Mouse (Mus musculus) kidney, embryonic 14.5 days (tissue): ENCODE results near the gene 1110008P14Rik. TPM values are rescaled to one million over a fixed set of nuclear protein-coding genes. Genes with fewer than 3 reads are reported as not detected.

ENCODE experiments used
- ATAC-seq: fragments of 200-750 bp; cut with Nextera tagmentation; 2 replicates; pipeline ENCODE4 v1.8.0; 2017; ENCODE audit warnings: moderate number of reproducible peaks, mild to moderate bottlenecking, moderate TSS enrichment, moderate library complexity; ENCODE audit not compliant: low FRiP score, low TSS enrichment
- H3K27ac ChIP-seq: fragments of 300-500 bp; sonication (generic); 2 replicates; pipeline ENCODE4 v1.5.1; 2014; ENCODE audit warnings: low read depth, mild to moderate bottlenecking, low read length, moderate library complexity, mixed read lengths
- H3K27me3 ChIP-seq: fragments of 300-500 bp; sonication (generic); 2 replicates; pipeline ENCODE4 v1.6.1; 2014; ENCODE audit warnings: mild to moderate bottlenecking, low read length; ENCODE audit not compliant: control insufficient read depth, insufficient read depth
- H3K36me3 ChIP-seq: fragments of 300-500 bp; sonication (generic); 2 replicates; pipeline ENCODE4 v1.6.1; 2014; ENCODE audit warnings: low read length, mixed read lengths; ENCODE audit not compliant: control insufficient read depth, insufficient read depth
- H3K4me1 ChIP-seq: fragments of 300-500 bp; sonication (generic); 2 replicates; pipeline ENCODE4 v1.6.1; 2014; ENCODE audit warnings: low read length, mixed read lengths; ENCODE audit not compliant: control insufficient read depth, insufficient read depth
- H3K4me2 ChIP-seq: fragments of 300-500 bp; sonication (generic); replicated peaks from 2 replicates; pipeline ENCODE4 v1.6.1; 2014; ENCODE audit warnings: low read depth, mild to moderate bottlenecking, low read length
- H3K4me3 ChIP-seq: fragments of 300-500 bp; sonication (generic); 2 replicates; pipeline ENCODE4 v1.5.1; 2014; ENCODE audit warnings: mild to moderate bottlenecking, low read length
- H3K9ac ChIP-seq: fragments of 300-500 bp; sonication (generic); 2 replicates; pipeline ENCODE4 v1.6.1; 2014; ENCODE audit warnings: low read depth, mild to moderate bottlenecking, low read length, moderate library complexity
- H3K9me3 ChIP-seq: fragments of 300-500 bp; sonication (generic); 2 replicates; pipeline ENCODE4 v1.6.1; 2016; ENCODE audit warnings: low read length; ENCODE audit not compliant: control insufficient read depth
- WGBS: fragments of 180-500 bp; shearing (Covaris S2); extraction: QIAGEN DNeasy Blood & Tissue Kit; methylation state at CpG from one replicate; pipeline ENCODE4 v1.1.7; 2014; 5-methylcytosine and 5-hydroxymethylcytosine counted together
- polyA plus RNA-seq: library from polyadenylated mRNA; unstranded; fragments of >200 nt; fragmentation: Nextera tagmentation; extraction: Ambion mirVana; gene quantifications from 2 replicates; pipeline ENCODE4 v1.2.1, GENCODE M21; 2014

The 1110008P14Rik gene
- polyA plus RNA-seq, 1 experiment from 2014 or later, result 50.1 TPM

- no peaks in the 10 kb centered on the region for H3K27me3 ChIP-seq
- WGBS, result under 1% methylated on average over 63 of the region's 63 CpGs
- no peak within 1 kb of the TSS for H3K27ac ChIP-seq
- peak within 1 kb of the TSS; percentile 61 for H3K4me3 ChIP-seq
- peak within 1 kb of the TSS; percentile 95 for H3K4me2 ChIP-seq
- peaks cover 13% of the 10 kb centered on the region for H3K4me1 ChIP-seq
- peak; percentile 62 for ATAC-seq
- no peaks in the 10 kb centered on the region for H3K9me3 ChIP-seq
- H3K9ac ChIP-seq, result peak within 1 kb of the TSS; percentile 66
- no peaks in the 10 kb centered on the region for H3K36me3 ChIP-seq
Measured at GRCm38 (mm10) chr2:32353007-32353542, 28.7 kb downstream of the 1110008P14Rik start, which contains the start of gene Dnm1. Gene Dnm1 (minus strand): TSS chr2:32353338.

GRCm38 (mm10) chr2:32352151-32353006 is 29.4 kb downstream of the 1110008P14Rik start, which contains the start of gene Ciz1:
Gene Ciz1 (plus strand): TSS chr2:32352327.
- Histone ChIP-seq H3K4me1 (peaks cover 13% of the 10 kb centered on the region), H3K27me3 (no peaks in the 10 kb centered on the region), H3K9me3 (no peaks in the 10 kb centered on the region), H3K4me3 (peak within 1 kb of the TSS; percentile 61), H3K9ac (peak within 1 kb of the TSS; percentile 66), H3K36me3 (no peaks in the 10 kb centered on the region), H3K4me2 (peak within 1 kb of the TSS; percentile 95), H3K27ac (no peak within 1 kb of the TSS)
- WGBS, result 2% methylated on average over 32 of the region's 52 CpGs
- ATAC-seq, result peak; percentile 37

- no peaks in the 10 kb centered on the region for H3K9me3 ChIP-seq
- 58% methylated on average over 9 of the region's 9 CpGs for WGBS
- no peak overlapping the region for H3K27ac ChIP-seq
- H3K4me1 ChIP-seq, result peaks cover 13% of the 10 kb centered on the region
- H3K27me3 ChIP-seq, result no peaks in the 10 kb centered on the region
- H3K9ac ChIP-seq, result no peak overlapping the region
- ATAC-seq, result no peak
- no peaks in the 10 kb centered on the region for H3K36me3 ChIP-seq
- peak overlapping the region; percentile 61; the same call in 1 of the 2 replicates for H3K4me3 ChIP-seq
- H3K4me2 ChIP-seq, result peak overlapping the region; percentile 95
Measured at GRCm38 (mm10) chr2:32351471-32351961, 30.2 kb downstream of the 1110008P14Rik start.

GRCm38 (mm10) chr2:32350471-32351051 is 31.2 kb downstream of the 1110008P14Rik start:
- Histone ChIP-seq H3K27me3 (no peaks in the 10 kb centered on the region), H3K27ac (no peak overlapping the region), H3K36me3 (no peaks in the 10 kb centered on the region), H3K9ac (peak overlapping the region; percentile 0; the same call in 1 of the 2 replicates), H3K4me3 (no peak overlapping the region), H3K4me1 (peaks cover 13% of the 10 kb centered on the region), H3K9me3 (no peaks in the 10 kb centered on the region), H3K4me2 (no peak overlapping the region)
- 48% methylated on average over 13 of the region's 13 CpGs for WGBS
- ATAC-seq, result no peak

GRCm38 (mm10) chr2:32349625-32350255 is 32.0 kb downstream of the 1110008P14Rik start:
- no peak overlapping the region for H3K4me3 ChIP-seq
- no peaks in the 10 kb centered on the region for H3K36me3 ChIP-seq
- H3K4me1 ChIP-seq, result peaks cover 13% of the 10 kb centered on the region
- 58% methylated on average over 8 of the region's 8 CpGs for WGBS
- H3K27me3 ChIP-seq, result no peaks in the 10 kb centered on the region
- no peak for ATAC-seq
- no peak overlapping the region for H3K27ac ChIP-seq
- no peak overlapping the region for H3K9ac ChIP-seq
- H3K9me3 ChIP-seq, result no peaks in the 10 kb centered on the region
- no peak overlapping the region for H3K4me2 ChIP-seq

- H3K27me3 ChIP-seq, result no peaks in the 10 kb centered on the region
- H3K4me2 ChIP-seq, result no peak overlapping the region
- 74% methylated on average over 11 of the region's 11 CpGs for WGBS
- no peaks in the 10 kb centered on the region for H3K9me3 ChIP-seq
- H3K36me3 ChIP-seq, result no peaks in the 10 kb centered on the region
- no peak overlapping the region for H3K9ac ChIP-seq
- no peak for ATAC-seq
- no peak overlapping the region for H3K27ac ChIP-seq
- no peak overlapping the region for H3K4me3 ChIP-seq
- peaks cover 13% of the 10 kb centered on the region for H3K4me1 ChIP-seq
Measured at GRCm38 (mm10) chr2:32348311-32348710, 33.4 kb downstream of the 1110008P14Rik start.

- no peaks in the 10 kb centered on the region for H3K36me3 ChIP-seq
- 74% methylated on average over 6 of the region's 6 CpGs for WGBS
Measured at GRCm38 (mm10) chr2:32347019-32347418, 34.7 kb downstream of the 1110008P14Rik start.

GRCm38 (mm10) chr2:32344598-32345321 is 37.0 kb downstream of the 1110008P14Rik start:
- Histone ChIP-seq H3K4me2 (no peak overlapping the region), H3K36me3 (no peaks in the 10 kb centered on the region), H3K27ac (no peak overlapping the region), H3K4me1 (no peaks in the 10 kb centered on the region), H3K4me3 (no peak overlapping the region), H3K27me3 (no peaks in the 10 kb centered on the region), H3K9ac (no peak overlapping the region), H3K9me3 (no peaks in the 10 kb centered on the region)
- ATAC-seq, result no peak
- 65% methylated on average over 14 of the region's 14 CpGs for WGBS

More at GRCm38 (mm10) chr2:32347019-32347418, 34.7 kb downstream of the 1110008P14Rik start:
- H3K4me2 ChIP-seq, result no peak overlapping the region
- H3K9me3 ChIP-seq, result no peaks in the 10 kb centered on the region
- no peak overlapping the region for H3K4me3 ChIP-seq
- H3K27me3 ChIP-seq, result no peaks in the 10 kb centered on the region
- ATAC-seq, result no peak
- no peak overlapping the region for H3K9ac ChIP-seq
- H3K4me1 ChIP-seq, result peaks cover 8% of the 10 kb centered on the region
- H3K27ac ChIP-seq, result no peak overlapping the region
